Mouse (Mus musculus): ENCODE data around the gene P2ry2. TPM values are rescaled to one million over a fixed set of nuclear protein-coding genes. Genes with fewer than 3 reads are reported as not detected.

P2ry2 gene
- polyA plus RNA-seq, 1 experiment, result 0.34 TPM

GRCm38 (mm10) chr7:100998578-100998960 is 14.1 kb downstream of the P2ry2 start:
- no peak for DNase-seq (ENCODE audit: low read depth)
- TF ChIP-seq CTCF (IDR thresholded peaks at IDR 0.05; ENCODE audit: borderline replicate concordance, extremely low read depth, insufficient read depth, insufficient read length), result no peak
- TF ChIP-seq POLR2A (IDR thresholded peaks at IDR 0.05; ENCODE audit: borderline replicate concordance, extremely low read depth, insufficient read depth, insufficient read length, poor library complexity, severe bottlenecking), result no peak

GRCm38 (mm10) chr7:100997951-100998577 is 14.6 kb downstream of the P2ry2 start:
- no peak for DNase-seq (ENCODE audit: low read depth)

GRCm38 (mm10) chr7:100997215-100997614 is 15.5 kb downstream of the P2ry2 start:
- DNase-seq (ENCODE audit: low read depth), result no peak
- TF ChIP-seq CTCF (IDR thresholded peaks at IDR 0.05; ENCODE audit: borderline replicate concordance, extremely low read depth, insufficient read depth, insufficient read length) (no peak), POLR2A (IDR thresholded peaks at IDR 0.05; ENCODE audit: borderline replicate concordance, extremely low read depth, insufficient read depth, insufficient read length, poor library complexity, severe bottlenecking) (no peak)

More at GRCm38 (mm10) chr7:100997951-100998577, 14.6 kb downstream of the P2ry2 start:
- TF ChIP-seq POLR2A (IDR thresholded peaks at IDR 0.05; ENCODE audit: borderline replicate concordance, extremely low read depth, insufficient read depth, insufficient read length, poor library complexity, severe bottlenecking) (no peak), CTCF (IDR thresholded peaks at IDR 0.05; ENCODE audit: borderline replicate concordance, extremely low read depth, insufficient read depth, insufficient read length) (no peak)

- TF ChIP-seq POLR2A (IDR thresholded peaks at IDR 0.05; ENCODE audit: borderline replicate concordance, extremely low read depth, insufficient read depth, insufficient read length, poor library complexity, severe bottlenecking), result no peak
- DNase-seq (ENCODE audit: low read depth), result no peak
Observed at GRCm38 (mm10) chr7:100995951-100996350, 16.7 kb downstream of the P2ry2 start.

- DNase-seq (ENCODE audit: low read depth), result no peak
- no peak for TF ChIP-seq CTCF (IDR thresholded peaks at IDR 0.05; ENCODE audit: borderline replicate concordance, extremely low read depth, insufficient read depth, insufficient read length)
- TF ChIP-seq POLR2A (IDR thresholded peaks at IDR 0.05; ENCODE audit: borderline replicate concordance, extremely low read depth, insufficient read depth, insufficient read length, poor library complexity, severe bottlenecking), result no peak
Observed at GRCm38 (mm10) chr7:100995260-100995864, 17.3 kb downstream of the P2ry2 start.

GRCm38 (mm10) chr7:100993166-100993565 is 19.5 kb downstream of the P2ry2 start:
- no peak for DNase-seq (ENCODE audit: low read depth)
- TF ChIP-seq CTCF (IDR thresholded peaks at IDR 0.05; ENCODE audit: borderline replicate concordance, extremely low read depth, insufficient read depth, insufficient read length) (no peak), POLR2A (IDR thresholded peaks at IDR 0.05; ENCODE audit: borderline replicate concordance, extremely low read depth, insufficient read depth, insufficient read length, poor library complexity, severe bottlenecking) (no peak)

GRCm38 (mm10) chr7:100991972-100992371 is 20.7 kb downstream of the P2ry2 start:
- no peak for DNase-seq (ENCODE audit: low read depth)
- TF ChIP-seq CTCF (IDR thresholded peaks at IDR 0.05; ENCODE audit: borderline replicate concordance, extremely low read depth, insufficient read depth, insufficient read length) (no peak), POLR2A (IDR thresholded peaks at IDR 0.05; ENCODE audit: borderline replicate concordance, extremely low read depth, insufficient read depth, insufficient read length, poor library complexity, severe bottlenecking) (no peak)

GRCm38 (mm10) chr7:100990636-100991311 is 21.9 kb downstream of the P2ry2 start:
- TF ChIP-seq POLR2A (IDR thresholded peaks at IDR 0.05; ENCODE audit: borderline replicate concordance, extremely low read depth, insufficient read depth, insufficient read length, poor library complexity, severe bottlenecking), result no peak
- TF ChIP-seq CTCF (IDR thresholded peaks at IDR 0.05; ENCODE audit: borderline replicate concordance, extremely low read depth, insufficient read depth, insufficient read length), result no peak
- no peak for DNase-seq (ENCODE audit: low read depth)

GRCm38 (mm10) chr7:100988092-100988491 is 24.6 kb downstream of the P2ry2 start:
- peak; percentile 78 for DNase-seq (ENCODE audit: low read depth)
- TF ChIP-seq CTCF (IDR thresholded peaks at IDR 0.05; ENCODE audit: borderline replicate concordance, extremely low read depth, insufficient read depth, insufficient read length) (peak; percentile 71), POLR2A (IDR thresholded peaks at IDR 0.05; ENCODE audit: borderline replicate concordance, extremely low read depth, insufficient read depth, insufficient read length, poor library complexity, severe bottlenecking) (no peak)

GRCm38 (mm10) chr7:100984452-100985395 is 27.9 kb downstream of the P2ry2 start:
- peak; percentile 53 for DNase-seq (ENCODE audit: low read depth)
- TF ChIP-seq CTCF (IDR thresholded peaks at IDR 0.05; ENCODE audit: borderline replicate concordance, extremely low read depth, insufficient read depth, insufficient read length) (no peak), POLR2A (IDR thresholded peaks at IDR 0.05; ENCODE audit: borderline replicate concordance, extremely low read depth, insufficient read depth, insufficient read length, poor library complexity, severe bottlenecking) (no peak)

- DNase-seq (ENCODE audit: low read depth), result peak; percentile 41
- no peak for TF ChIP-seq CTCF (IDR thresholded peaks at IDR 0.05; ENCODE audit: borderline replicate concordance, extremely low read depth, insufficient read depth, insufficient read length)
Observed at GRCm38 (mm10) chr7:100979175-100979574, 33.5 kb downstream of the P2ry2 start.

Data from brain, embryonic 14.5 days (tissue).